Mouse (Mus musculus): ENCODE results near the gene Gm11985. TPM values are rescaled to one million over a fixed set of nuclear protein-coding genes. Genes with fewer than 3 reads are reported as not detected.
"Not testable (repeated sequence)": the region's sequence is repeated elsewhere in the genome, so short reads cannot be mapped to it uniquely, and the experiment has no call there.

Gene Gm11985
- not detected for total RNA-seq (2021)
- long read RNA-seq, experiment 1, result 0 reads
- long read RNA-seq, experiment 2, result 0 reads

DNA sequence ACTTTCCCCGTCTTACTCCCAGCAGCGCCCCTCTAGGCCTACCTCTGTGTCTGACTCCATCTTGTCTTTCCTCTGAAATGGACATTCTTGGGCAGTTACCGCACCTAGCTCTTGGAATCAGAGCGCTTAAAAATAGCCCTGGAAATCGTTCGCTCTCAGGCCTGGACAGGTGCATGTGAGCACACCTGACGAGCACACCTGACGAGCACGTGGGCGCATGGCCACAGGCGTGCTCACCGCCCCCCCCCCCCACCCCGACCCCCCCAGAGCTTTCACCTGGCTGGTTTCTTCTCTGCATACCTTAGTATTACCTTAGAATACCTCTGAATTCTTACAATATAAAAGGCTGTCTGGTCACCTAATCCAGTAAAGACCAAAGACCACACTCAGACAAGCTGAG is at the start of gene Gm11985:
TSS of gene Gm11985 (minus strand) at position 101 of the 400 bp plus-strand sequence.
- DNase-seq (ENCODE audit: low spot score in 2 of 2), result no peak

DNA sequence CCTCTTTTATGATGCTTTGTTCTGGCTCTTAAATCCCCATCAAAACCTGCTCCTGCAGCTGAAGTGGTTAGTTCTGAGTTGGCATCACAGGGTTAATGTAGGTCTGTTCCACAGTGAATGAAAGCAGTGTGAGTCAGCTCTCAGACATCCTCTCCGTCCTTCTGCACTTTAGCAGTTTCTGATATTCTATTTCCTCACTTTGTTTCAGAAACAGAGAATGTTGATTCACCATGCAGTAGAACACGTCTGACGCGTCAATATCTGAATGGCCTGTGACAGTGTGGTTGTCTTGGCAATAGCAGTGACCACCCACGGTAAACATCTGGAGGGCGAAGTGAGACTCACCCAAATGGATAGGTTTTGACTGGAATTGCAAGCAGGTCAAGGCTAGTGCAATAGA is 49.3 kb upstream of the Gm11985 start:
- no peak for DNase-seq (ENCODE audit: low spot score in 2 of 2)

DNA sequence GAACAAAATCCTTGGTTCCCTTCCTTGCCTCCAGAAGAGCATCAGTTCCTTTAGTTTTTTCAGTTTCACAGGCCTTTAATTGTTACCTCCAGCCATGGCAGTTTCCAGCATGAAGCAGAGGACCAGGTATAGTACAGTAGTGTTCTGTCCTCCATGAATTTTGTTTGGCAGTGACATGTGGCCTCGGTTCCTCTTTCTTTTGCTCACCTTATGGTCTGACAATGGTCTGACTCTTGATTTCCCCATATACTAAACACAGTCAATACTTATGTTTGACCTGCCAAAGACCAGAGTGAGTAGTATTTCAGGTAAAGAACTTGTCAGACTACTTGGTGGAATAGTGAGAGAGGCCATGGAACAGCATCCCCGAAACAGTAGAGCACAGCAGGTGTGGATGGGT is 48.4 kb upstream of the Gm11985 start:
- DNase-seq (ENCODE audit: low spot score in 2 of 2), result no peak

DNA sequence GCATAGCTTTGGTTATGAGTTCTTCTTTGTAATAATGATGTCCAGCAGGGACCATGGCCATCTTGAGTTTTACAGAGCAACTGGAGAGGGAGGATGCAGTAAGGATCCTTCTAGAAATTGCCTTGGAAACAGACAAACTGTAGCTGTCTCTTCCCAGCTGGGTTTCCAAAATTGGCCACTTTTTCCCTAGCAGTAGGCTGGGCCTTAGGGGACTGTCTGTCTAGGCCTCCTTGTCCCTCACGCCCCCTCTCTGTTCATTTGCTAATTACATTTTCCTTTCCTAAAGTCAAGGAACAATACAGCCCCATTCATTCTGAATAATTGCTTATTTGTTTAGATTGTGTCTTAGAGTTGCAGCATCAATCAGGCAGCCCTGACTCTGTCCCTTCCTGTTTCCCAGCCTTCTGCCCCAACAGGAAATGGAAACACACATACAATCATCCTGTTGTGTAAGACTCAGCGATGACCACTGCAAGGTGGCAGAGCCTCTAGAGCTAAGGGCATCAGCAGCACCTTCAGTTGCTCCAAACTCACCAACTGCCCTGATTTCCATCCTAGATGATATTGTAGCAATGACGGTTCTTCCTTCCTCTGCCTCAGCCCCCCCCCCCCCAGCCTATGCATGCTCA is 46.7 kb upstream of the Gm11985 start:
- no peak for DNase-seq (ENCODE audit: low spot score in 2 of 2)

DNA sequence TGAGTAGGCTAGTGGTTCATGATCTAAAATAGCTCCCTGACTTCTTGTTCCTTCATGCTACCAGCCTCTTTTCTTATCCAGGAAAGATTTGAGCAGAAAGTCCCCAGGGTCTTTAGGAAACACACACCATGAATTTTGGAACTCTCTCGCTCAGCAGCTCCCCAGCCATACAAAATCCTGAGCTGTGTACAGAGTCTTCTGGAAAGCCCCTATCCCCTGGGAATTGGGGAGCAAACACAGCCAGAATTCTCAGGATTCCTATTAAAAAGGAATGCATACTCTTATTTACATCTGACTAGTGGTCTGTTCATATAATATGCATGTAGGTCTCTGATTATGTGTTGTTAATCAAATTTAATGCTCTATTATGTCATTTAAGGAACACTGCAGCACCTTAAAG is 46.1 kb upstream of the Gm11985 start:
- DNase-seq (ENCODE audit: low spot score in 2 of 2), result no peak

DNA sequence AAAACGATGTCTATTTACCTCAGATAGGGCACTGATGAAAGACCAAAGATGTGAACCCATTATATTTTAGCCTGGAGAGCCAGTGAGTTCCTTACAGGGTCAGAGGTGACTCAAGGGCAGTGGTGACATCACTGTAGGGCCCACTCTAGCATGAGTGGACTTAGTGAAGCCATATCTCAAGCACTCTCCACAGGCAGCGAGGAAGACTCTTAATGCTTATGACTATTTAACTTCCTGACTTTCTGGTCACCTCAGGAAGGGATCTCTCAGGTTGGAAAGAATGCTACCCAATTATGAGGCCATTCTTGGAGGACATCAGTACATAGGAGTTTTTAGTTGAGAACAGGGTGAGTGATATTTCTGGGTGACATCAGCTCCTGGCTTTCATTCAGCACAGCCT is 45.0 kb upstream of the Gm11985 start:
- no peak for DNase-seq (ENCODE audit: low spot score in 2 of 2)

DNA sequence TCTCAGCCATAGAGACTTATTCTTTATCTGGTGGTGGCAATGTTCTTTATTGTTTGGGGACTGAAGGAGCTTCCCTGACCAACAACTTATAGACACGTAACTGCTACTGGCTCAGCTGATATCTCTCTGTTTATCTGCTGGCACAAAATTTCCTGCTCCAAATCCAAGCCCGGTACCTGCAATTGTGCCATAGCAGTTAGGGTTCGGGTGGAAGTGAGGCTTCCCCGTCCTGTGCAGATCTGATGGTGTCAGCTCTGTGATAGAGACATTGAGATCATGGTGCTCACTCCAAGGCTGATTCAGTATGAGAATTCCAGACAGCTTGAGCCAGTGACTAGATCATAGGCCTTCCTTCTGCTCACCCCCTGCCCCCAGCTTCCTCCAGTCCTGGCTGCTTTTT is 43.6 kb upstream of the Gm11985 start:
- DNase-seq (ENCODE audit: low spot score in 2 of 2), result no peak

DNA sequence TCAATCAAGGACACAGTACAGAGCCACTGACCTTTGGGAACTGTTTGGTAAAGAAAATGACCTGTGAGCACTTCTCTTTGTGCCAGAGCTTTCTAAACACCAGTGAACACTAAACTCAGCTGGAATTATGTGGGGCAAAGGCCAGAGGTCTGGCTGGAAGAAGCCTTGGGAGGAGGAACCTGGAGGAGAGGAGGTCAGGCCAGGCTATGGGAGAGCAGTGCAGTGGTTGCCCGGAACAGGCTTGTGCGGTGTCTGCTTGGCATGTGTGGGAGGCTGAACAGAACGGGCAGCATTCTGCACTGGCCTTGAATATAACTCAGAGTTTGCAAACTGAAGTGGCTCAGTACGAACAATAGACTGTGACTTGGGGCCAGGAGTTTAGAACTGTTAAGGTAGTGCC is 41.6 kb upstream of the Gm11985 start:
- DNase-seq (ENCODE audit: low spot score in 2 of 2), result no peak

DNA sequence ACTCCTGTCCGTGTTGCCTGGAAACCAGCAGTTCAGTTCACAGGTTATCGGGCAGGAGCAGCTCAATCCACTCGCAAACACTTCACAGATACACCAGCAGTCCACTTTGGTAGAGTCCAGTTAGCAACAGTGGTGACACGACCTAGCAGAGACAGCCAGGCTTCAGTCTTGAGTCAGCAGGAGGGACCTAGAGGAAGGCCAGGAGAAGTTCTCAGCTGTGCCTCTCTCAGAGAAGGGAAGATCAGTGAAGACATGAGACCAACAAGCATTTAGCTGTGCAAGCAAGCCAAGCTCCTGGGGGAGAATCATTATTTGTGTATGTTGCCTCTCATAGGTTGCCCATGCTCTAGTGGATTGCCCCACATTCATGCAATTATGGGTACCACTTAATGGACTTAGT is 39.7 kb upstream of the Gm11985 start:
- DNase-seq (ENCODE audit: low spot score in 2 of 2), result no peak

DNA sequence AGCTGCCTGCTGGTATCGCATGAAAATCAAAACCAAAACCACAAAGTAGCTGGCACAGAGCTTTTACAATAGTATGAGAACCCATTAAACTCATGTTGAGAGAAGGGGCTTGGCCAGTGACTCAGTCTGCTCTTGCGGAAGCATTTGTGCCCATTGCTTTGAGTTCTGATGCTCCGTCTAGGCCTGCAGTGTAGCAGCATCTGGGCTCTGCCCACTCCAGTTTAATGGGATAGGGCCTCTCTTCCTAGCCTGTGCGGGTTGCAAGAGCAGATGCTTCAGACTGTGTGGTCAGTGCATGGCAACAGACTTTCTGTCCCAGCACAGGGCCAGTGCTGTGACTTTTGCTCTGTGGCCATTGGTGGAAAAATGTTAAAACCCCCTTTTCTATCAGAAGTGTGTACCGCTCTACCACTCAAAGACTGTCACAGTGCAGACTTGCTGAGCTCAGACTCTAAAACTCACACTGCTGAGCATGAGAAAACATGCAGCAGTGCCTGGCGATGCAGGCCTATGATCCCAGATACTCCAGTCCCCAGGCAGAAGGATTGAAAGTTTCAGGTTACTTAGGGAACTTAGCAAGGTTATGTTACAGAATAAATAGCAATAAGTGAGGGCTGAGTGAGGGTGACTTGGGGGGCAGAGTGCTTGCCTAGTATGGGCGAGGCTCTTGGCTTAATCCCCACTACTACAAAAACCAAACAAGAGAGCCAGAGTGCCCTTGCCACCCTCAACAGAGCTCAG is 38.6 kb upstream of the Gm11985 start:
- DNase-seq (ENCODE audit: low spot score in 2 of 2), result no peak

DNA sequence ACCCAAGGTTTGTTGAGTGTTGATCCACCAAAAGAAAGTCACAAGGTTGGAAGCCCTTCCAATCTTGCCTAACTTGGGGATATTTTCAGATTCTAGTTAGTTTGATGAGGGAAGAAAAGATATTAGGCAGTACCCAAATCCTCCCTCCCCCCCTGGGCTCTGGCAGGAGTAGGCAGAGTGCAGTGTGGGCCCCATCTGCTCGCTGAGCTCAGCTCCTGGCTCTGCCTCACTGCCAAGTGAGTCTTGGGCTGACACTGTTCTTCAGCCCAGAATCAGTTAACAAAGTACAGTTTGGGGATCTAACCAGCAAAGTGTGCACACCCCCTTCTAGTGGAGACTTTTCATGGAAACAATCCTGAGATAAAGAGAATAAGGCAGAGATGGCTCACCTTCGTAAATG is 37.8 kb upstream of the Gm11985 start:
- peak; percentile 20 to 47 for DNase-seq (ENCODE audit: low spot score in 2 of 2)

DNA sequence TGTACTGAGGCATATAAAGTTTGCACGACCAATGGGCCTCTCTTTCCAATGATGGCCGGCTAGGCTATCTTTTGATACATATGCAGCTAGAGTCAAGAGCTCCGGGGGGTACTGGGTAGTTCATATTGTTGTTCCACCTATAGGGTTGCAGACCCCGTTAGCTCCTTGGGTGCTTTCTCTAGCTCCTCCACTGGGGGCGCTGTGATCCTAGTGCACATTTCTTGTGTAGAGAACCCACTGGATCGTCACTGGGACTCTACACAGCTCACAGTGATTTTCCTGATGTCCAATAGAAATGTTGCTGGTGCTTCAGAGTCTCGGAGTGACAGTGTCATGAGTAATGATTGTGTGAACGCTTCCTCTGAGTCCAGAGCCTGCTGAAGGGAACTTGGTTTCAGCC is 33.5 kb upstream of the Gm11985 start:
- DNase-seq (ENCODE audit: low spot score in 2 of 2), result not testable (repeated sequence)

DNA sequence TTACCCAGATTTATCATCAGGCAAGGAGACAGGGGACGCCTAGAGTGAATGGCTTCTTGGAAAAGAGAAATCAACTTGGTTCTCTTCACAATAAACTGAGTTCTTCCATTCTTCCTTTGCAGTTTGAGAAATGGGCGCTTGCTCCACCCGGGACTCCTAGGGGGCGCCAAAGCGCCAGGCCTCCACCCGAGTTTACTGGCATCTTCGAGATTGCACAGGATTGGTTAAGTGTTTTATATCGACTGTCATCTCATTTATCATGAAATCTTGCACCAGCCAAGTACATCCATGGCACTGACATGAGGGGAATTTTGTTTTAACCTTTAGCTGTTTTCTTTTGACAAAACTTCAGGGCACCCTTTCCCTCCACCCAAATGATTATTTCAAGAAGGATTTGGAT is 27.3 kb upstream of the Gm11985 start:
- DNase-seq (ENCODE audit: low spot score in 2 of 2), result peak; percentile 73 to 74

DNA sequence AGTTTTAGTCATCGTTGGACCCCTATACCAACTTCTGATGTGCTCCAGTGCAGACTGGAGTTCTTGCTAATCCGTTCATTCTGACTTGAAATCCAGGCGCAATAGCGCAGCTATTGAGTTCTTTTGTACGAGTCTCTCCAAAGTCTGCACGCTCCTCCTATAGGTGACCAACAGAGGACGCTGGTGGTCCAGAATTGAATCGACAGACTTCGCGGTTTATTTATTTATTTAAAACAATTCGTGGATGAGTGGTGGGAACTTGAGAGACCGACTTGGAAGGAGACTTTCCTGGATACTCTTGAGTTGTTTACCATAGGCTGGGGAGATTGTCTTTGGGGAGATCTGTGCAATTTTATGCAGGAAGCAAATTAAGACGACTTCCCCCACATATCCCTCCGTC is 26.4 kb upstream of the Gm11985 start:
- peak; percentile 71 to 75 for DNase-seq (ENCODE audit: low spot score in 2 of 2)

DNA sequence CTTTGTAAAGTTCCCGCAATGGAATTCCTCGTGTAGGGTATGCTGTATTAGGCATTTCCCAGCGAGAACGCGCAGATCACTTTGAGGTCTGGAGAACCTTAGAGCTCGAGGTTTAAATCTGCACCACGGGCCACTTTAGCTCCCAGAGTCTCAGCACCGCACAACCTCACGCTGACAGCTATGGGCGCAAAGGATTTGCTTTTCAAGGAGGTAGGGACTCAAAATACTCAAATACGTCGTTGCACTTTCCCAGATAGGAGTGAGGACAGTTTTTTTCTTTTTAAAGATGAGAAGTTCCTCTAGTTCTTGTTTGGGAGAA is 25.9 kb upstream of the Gm11985 start:
- DNase-seq (ENCODE audit: low spot score in 2 of 2), result no peak

DNA sequence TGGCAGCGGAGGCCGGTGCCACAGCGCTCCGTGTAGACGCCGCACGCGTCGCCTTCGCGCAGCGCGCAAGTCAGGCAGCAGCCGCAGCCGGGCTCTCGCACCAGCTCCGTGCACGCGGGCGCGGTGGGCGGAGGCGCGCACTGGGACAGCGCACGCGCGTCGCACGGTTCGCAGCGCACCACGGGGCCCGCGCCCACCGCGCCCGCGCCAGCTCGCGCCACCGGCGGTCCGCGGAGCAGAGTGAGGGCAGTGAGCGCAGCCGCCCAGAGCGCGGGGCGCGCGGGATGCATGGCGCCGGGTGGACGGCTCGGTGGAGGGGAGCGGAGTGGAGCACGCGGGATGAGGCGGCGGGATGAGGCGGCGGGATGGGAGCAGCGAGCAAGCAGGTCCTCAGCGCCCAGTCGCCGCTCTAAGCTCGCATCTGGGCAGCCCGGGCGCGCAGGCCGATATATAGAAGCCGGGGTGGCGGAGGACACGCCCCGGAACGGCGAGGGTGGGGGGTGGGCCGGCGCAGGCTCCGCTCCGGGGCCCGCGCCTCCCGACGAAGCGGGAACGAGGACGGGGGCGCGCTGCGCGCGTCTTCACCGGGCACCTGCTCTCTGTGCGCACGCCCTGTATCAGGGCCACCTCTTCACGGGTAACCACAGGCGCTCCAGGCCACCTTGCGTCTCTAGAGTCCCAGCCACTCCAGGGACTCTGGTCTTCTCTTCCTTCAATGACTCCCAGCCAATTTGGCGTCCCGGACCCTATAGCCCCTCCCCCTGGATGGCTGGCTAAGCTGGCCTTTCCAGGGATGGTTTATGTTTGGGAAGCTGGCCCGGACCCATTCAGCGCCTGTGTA is 25.4 kb upstream of the Gm11985 start, which contains the start of gene Igfbp3:
TSS of gene Igfbp3 (minus strand) at position 423 of the 841 bp plus-strand sequence.
- DNase-seq (ENCODE audit: low spot score in 2 of 2), result peak; percentile 77 to 90

DNA sequence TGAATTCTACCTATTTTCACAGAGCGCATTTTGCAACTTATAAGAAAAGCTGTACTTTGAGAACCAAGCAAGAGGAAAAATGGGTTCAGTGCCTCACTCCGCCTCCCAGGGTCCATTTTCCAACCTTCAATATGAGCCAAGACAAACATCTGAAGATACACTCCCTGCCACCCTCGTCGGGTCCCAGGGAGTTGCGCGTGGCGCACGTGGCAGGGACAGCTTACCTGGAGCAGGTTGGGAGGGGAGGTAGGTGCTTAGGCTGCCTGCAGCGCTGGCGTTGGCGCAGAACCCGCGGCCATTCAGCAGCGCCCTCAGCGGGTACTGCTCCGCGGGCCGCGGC is 24.8 kb upstream of the Gm11985 start:
- DNase-seq (ENCODE audit: low spot score in 2 of 2), result peak in 1 of 2 experiments; percentile 9

DNA sequence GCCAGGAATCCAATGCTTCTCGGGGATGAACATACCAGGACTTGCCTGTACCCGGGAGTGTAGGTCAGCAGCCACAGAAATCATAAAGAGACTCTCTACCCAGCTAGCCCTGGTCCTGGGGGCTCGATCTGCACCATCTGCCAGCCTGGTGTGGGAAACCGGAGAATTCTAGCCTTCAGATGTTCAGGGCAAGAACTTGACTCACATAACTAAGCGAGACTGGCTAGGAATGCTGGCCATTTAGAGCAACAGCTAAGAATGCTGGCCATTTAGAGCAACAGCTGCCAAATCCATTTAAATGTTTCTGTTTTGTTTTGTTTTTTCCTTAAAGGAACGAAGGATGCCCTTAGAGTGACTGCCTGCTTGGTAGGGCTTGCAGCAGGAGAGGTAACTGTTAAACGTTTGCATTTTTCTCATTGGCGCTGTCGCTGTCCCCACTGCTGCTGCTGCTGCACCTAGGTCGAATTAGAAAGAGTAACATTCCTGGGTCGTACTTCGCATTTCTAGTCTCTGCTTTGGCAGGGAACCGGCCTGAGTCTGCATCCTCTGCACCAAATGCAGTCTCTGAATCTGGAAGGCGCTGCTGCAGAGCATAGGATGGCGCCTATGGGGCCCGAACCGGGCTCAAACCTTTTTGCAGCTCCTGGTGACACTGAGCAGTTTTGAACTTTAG is 23.9 kb upstream of the Gm11985 start:
- DNase-seq (ENCODE audit: low spot score in 2 of 2), result no peak

DNA sequence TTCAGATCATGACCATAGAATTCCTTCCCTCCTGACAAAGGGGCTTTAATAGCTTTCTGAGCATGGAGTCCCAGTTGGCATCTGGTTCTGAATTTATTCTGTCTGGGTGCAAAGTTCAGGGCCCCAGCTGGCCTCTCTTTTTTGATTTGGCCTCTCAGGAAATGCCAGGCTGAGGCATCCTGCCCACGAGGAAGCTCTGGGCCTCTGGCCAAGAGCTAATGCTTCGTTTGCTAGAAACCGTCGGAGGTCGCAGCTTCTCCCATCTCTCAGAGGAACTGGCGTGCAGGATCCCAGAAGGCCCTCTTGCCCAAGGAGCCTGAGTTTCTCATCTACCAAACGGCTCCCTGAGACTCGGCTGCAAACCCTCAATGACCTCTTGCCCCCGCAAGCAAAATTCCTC is 22.8 kb upstream of the Gm11985 start:
- no peak for DNase-seq (ENCODE audit: low spot score in 2 of 2)

DNA sequence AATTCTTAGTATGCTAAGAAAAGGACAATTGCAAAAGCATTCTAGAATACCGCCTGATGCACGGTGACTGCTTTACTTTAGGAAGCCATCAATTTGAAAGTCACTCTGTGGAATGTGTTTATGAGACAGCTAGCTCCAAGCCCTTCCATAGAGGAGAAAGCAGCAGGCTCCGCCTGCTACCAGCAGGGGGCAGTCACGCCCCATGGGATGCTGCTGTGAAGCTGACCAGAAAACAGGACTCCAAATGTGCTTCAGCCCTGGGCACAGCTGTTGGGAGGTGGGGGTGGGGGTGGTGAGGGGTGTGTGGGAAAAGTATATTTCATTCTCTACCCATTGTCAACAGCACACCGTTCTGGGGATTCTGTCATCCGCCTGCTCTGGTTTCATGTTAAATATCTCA is 22.0 kb upstream of the Gm11985 start:
- DNase-seq (ENCODE audit: low spot score in 2 of 2), result peak; percentile 77 to 82

DNA sequence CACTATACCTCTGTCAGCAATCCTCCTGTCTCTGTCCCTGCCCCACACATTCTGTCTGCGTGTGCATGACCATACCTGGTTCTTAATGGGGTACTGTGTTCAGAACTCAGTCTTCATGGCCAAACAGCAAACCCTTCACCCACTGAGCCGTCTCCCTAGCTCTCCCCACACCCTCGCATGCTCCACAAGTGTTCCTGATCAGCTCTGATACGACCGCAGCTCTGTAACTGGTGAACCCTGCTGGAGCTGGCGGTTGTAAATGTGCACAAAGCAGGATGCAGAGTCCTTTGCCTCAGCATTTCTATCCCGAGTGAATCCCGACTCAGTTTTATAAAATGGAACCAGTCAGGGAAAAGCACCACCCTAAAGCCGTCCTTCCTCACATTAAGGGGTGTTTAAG is 15.5 kb upstream of the Gm11985 start:
- DNase-seq (ENCODE audit: low spot score in 2 of 2), result no peak

DNA sequence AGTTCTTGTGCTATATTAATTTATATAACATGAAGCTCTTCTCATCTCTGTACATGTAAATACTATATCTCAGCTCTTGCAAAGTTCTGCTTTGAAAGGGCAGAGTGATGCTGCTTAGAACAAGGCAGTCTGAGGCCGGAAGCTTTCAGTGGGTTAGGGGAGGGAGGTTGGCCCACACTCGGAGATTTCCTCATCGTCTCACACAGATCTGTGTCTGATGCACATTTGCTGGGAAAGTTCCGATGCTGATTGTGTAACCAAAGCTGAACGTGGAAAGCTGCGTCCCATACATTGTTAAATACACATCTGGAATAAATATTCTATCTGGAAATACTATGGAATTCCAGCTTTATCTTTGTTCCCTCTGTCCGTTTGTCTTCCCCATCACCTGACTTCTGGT is 13.8 kb upstream of the Gm11985 start:
- no peak for DNase-seq (ENCODE audit: low spot score in 2 of 2)

Data from left cerebral cortex, adult 18-20 months (tissue).